Mouse (Mus musculus) cortical plate, adult 2 months (tissue): ENCODE results near the gene Chka.

ENCODE experiments used
- CTCF ChIP-seq: fragments of 200-500 bp; IDR thresholded peaks from 2 replicates; pipeline ENCODE4 v1.5.1; 2011; ENCODE audit warnings: mild to moderate bottlenecking, control low read depth, low read length; ENCODE audit not compliant: insufficient read depth; ENCODE audit errors: extremely low read depth
- POLR2A ChIP-seq: fragments of 200-500 bp; IDR thresholded peaks from 2 replicates; pipeline ENCODE4 v1.6.1; 2011; ENCODE audit warnings: mild to moderate bottlenecking, low read length, control low read depth; ENCODE audit not compliant: insufficient read depth; ENCODE audit errors: extremely low read depth

GRCm38 (mm10) chr19:3846676-3847604 lies 4.6 kb upstream of the Chka start:
- TF ChIP-seq CTCF, result no peak
- TF ChIP-seq POLR2A, result no peak
